Mouse (Mus musculus): ENCODE measurements around the gene Cpeb1.
A peak's percentile ranks its signal among the peaks of the same experiment; 100 is the strongest.
"Not testable (repeated sequence)": the region's sequence is repeated elsewhere in the genome, so short reads cannot be mapped to it uniquely, and the experiment has no call there.

Cpeb1 gene

DNA sequence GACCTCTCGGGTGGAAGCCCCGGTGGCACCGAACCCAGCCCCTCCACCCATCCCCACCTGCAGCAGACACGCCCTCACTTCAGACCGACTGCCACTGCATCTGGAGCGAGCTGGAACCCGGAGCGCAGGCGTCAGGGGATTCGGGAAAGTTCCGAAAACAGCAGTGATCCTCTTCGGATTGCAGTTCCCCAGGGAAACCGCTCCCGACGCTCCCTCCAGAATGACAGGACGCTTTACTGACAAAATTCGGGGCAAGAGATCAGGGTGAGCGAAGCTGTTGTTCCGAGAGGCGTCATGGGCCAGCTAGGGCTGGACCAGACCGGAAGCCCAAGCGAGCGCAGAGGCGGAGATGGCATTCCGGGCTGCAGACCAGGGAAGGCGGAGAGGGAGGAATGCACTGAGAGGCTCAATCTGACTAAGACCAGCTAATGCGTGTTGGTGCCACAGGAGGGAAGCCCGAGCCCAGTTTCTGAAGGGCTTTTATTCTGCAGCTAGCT lies at the start of gene Cpeb1:
Cpeb1 (minus strand) TSS at position 311 of the 497 bp plus-strand sequence.
- no peak for DNase-seq (ENCODE audit: low read depth, low spot score)

DNA sequence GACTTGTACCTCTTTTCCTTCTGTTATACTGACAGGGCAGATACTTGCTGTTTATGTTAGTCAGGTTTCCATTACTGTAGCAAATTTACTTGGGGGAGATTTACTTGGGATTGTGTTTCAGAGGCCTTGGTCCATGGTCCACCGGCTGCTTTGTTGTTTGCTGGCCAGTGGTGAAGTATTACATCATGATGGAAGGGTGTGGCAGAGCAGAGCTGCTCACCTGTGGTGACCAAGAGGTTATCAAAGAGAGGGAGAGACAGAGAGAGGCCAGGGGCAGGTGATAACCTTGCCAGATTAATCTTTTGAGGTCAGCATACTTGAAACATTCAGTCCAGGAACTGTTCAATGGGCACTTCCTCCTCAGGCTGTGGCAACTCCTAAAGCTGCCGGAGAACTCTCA lies 45.8 kb upstream of the Cpeb1 start:
- no peak for DNase-seq (ENCODE audit: low read depth, low spot score)

DNA sequence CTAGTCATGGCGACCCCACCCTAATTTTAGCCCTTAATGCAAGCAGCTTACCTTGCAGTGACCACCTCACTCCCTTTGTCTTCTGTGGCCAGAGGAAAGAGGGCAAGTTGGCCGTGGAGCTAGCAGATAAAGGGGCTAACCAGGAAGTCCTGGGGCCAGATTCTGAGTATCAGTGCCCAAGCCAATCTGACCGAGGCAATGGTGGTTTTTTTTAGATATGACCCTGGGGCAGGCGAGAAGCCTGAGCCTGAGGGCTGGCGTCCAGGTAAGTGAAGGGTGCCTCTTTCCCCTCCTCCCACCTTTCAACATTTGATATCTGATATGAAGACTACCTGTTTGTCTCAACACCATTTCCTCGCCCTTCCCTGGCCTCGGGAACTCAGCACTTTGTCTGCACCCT lies 42.9 kb upstream of the Cpeb1 start, which contains the start of gene BC048679:
BC048679 (minus strand) TSS at position 101 of the 400 bp plus-strand sequence.
- no peak for DNase-seq (ENCODE audit: low read depth, low spot score)

DNA sequence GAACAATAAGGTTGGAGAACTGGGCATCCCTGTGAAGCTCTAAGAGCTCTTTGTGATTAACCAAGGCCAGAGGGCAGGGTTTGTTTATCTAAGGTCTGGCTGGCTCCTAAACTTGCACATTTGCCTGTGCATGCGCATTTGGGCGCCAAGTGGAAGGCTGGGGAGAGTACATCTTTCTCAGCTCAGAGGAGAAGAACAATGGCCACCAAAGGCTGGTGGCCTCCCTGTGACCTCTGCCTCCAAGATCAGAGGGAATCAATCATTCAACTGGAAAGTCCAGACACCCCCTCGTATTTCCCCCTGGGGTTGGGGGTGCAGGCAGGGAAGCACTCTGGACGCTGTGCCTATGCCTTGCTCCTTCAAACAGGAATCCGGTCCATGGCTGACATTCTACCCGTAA lies 41.9 kb upstream of the Cpeb1 start:
- DNase-seq (ENCODE audit: low read depth, low spot score) = no peak

DNA sequence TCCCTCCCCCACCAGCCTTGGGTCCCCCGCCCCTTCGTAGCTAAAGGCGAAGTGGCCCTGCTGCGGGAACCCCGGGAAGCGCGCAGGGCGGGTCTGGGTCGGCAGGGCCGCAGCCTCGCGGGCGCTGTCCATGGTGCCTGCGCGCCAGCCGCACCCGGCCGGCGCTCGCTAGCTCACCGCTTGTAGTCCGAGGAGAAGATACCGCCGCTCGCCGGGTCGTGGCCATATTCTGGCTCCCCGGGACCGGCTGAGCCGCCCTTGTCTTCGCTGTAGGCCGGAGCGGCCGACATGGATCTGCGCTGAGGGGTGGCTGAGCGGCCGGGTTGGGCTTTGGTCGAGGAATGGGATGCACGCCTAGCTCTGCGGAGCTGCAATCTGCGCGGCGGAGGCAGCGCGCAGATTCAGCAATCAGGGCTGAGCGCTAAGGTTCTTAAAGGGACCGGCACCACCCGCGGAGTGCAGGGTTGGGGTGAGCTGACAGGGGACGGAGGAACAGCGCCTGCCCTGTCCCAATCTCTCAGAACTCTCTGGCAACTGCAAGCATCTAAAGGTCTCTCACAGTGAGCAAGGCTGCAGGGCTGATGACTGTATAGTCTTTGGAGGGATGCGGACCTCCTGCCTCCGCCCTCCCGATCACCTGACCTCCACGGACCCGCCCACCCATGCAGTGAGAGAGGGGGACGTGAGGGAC lies 38.2 kb upstream of the Cpeb1 start, which contains the start of gene Ap3b2:
Ap3b2 (minus strand) TSS at position 595 of the 691 bp plus-strand sequence.
- DNase-seq (ENCODE audit: low read depth, low spot score) = peak; percentile 64

DNA sequence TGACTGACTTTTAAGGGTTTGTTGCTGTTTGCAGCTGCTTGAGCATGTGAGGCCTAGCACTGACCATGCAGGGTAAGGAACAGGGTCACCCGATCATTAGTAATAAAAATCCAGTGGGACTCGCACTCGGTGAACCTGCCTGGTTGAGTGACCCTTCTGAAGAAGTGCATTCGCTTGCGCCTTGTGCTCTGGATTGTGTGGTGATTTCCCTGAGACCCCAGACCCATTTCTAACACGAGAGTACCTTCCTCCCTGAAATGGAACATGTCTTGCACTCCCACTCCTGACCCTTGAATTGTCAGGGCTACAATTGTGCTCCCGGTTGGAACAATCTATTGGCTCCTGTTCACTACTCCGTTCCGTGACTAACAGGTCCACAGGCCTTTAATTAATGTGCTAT lies 37.4 kb upstream of the Cpeb1 start:
- no peak for DNase-seq (ENCODE audit: low read depth, low spot score)

DNA sequence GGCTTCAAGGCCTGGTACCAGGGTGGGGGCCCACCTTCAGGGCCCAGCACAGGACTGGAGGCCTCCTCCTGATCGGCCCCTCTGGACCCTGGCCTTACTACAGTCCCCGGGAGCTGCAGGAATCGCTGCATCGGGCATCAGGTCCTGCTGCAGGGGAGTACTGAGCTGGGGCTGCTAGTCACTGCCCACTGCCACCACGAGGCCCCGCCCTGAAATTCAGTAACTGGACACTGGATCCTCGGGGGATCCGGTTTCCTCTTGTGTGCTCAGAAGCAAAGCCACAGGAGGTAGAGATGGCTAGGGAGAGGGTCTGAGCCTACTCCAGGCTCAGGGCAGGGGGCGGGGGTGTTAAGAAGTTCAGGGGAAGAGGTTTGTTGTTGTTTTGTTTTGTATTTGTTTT lies 34.4 kb upstream of the Cpeb1 start:
- DNase-seq (ENCODE audit: low read depth, low spot score) = no peak

DNA sequence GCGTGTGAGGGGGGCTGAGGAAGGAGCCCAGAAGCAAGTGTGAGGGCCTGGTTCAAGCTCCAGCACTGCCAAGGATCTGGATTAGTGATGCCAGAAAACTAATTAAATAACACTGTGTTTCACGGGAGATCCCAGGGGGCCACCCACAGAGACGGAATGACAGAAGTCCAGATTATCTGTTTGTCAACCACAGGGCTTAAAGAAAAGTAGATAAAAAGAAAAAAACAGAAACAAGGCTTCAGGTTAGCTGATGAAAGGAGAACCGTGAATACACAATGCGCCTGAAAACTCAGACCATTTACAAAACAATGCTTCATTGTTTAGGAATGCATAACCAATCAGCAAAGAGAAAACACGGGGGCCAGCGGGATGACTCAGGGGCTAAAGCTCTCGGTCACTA lies 25.5 kb upstream of the Cpeb1 start:
- DNase-seq (ENCODE audit: low read depth, low spot score) = peak; percentile 67

DNA sequence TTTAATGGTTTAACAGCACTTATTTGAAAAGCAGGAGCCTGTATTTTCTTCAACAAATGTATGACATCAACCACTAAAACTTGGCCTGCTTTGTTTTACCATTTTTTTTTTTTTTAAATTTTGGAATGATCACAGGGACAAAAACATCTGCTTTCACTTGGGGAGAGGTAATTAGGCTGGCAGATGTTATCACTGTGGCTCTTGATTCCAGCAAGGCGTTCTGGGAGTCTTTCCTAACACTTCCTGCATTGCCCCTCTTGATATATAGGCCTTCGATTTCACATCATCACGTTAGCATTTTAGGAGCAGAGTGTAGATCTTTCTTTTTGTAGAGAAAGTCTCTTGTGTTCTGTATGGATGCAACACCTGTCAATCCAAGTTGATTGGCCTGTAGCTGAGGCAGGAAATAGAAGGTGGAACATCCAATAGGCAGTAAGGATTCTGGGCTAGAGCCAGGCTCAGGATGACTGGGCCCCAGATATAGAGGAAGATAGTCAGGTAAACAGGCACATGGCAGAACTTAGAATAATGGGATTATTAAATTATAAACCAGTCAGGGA lies 24.3 kb upstream of the Cpeb1 start:
- peak; percentile 39 for DNase-seq (ENCODE audit: low read depth, low spot score)

DNA sequence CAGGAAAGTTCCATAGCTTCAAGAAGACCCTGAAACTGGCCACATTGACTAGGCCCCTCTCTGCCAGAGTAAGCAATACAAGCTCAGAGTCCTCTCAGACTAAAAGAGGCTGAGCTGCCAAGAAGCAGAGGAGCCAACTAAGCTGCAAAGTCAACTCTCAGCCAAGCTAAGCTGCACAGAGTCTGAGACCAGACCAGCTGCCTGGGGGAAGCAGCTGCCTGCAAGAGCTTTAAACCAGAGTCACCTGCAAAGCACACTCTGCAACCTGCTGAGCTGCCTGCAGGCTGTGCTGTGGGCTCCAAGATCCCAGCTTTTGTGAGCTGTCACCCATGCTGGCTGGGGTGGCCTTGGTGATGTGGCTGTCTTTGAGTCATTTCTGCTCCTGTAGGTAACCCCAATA lies 23.0 kb upstream of the Cpeb1 start:
- DNase-seq (ENCODE audit: low read depth, low spot score) = not testable (repeated sequence)

DNA sequence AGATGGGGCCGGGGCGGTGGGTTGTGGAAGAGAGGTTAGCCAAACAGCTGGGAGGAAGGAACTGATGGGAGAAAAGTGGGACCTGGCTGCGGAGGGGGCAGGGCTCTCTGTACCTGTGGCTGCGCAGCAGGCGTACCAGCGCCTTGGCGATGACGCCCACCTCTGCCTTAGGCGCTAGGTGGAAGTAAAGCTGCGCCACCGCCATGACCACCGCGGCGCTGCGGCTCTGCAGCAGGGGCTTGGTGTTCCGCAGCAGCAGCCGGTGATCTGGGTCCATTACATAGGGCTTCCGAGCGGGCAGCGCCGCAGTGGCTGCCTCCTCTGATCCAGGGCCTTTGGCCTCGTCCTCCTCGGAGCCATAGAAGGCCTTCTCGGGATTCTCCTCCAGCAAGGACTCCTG lies 21.6 kb upstream of the Cpeb1 start:
- DNase-seq (ENCODE audit: low read depth, low spot score) = no peak

DNA sequence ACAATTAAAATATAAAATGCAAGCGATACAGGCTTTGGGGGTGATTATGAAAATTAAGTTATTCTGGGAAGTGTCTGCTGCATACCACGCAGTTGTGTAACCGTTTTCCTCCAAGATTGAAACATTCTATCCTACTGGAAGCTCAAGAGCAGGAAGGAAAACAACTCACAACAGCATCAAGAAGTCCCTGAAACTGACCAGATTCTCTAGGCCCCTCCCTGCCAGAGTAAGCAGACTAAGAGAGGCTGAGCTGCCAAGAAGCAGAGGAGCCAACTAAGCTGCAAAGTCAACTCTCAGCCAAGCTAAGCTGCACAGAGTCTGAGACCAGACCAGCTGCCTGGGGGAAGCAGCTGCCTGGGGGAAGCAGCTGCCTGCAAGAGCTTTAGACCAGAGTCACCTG lies 20.0 kb upstream of the Cpeb1 start:
- DNase-seq (ENCODE audit: low read depth, low spot score) = no peak

DNA sequence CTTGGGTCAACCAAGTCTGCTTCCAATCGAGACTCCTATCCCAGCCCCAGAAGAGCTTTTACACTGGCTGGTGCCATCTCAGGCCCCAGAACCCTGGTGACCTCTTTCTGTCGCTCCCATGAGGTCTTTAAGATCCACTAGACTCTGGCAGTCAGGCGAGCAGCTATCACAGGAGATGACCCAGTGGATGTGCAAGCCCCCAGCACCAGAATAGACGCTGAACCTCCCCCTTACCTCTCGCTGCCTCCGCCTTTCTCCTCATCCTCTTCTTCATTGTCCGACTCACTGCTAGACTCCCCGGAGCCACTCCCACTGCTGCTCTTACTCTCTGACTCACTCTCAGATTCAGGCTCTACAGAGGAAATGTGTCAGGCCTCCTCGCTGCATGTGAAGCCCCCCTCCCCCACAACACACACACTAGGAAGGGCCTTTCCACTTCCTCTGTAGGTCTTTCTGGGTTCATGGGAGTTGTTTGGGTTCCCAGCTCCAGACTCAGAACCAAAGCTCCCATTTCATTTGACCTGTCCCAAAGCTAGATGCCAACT lies 9.7 kb upstream of the Cpeb1 start:
- DNase-seq (ENCODE audit: low read depth, low spot score) = no peak

DNA sequence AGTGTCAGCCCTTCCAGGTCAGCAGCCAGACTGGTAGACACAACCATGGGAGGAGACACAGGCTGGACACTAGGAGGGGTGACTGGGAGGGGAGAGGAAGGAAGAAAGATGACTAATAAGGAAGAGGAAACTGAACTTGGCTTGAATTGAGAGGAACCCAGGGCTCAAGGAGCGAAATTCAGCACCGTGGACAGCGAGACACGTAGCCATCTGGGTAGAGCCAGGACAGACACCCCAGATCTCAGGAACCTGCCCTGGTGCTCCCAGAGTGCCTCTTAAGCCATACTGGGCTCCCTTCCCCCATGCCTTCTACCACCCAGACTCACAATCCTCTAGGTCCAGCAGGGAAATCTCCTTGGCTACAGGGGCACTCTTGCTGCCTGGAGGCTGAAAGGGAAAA lies 8.9 kb upstream of the Cpeb1 start:
- no peak for DNase-seq (ENCODE audit: low read depth, low spot score)

DNA sequence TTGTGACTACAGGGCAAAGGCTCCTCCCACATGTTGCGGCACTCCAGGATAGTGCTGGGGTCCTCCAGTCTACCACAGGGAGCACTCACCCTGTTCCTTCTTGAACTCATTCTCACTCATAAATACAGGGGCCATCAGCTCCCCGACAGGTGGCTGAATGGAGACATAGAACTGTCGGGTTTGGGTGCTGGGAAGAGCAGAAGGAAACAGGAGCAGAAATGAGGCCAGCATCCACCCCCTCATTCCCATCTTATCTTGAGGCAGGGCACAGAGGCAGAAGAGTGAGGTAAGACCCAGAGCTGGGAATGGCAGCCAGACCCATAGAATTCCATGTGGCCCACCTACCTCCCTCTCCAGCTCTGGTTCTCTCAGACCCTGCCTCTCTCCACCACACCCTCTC lies 7.5 kb upstream of the Cpeb1 start:
- no peak for DNase-seq (ENCODE audit: low read depth, low spot score)

DNA sequence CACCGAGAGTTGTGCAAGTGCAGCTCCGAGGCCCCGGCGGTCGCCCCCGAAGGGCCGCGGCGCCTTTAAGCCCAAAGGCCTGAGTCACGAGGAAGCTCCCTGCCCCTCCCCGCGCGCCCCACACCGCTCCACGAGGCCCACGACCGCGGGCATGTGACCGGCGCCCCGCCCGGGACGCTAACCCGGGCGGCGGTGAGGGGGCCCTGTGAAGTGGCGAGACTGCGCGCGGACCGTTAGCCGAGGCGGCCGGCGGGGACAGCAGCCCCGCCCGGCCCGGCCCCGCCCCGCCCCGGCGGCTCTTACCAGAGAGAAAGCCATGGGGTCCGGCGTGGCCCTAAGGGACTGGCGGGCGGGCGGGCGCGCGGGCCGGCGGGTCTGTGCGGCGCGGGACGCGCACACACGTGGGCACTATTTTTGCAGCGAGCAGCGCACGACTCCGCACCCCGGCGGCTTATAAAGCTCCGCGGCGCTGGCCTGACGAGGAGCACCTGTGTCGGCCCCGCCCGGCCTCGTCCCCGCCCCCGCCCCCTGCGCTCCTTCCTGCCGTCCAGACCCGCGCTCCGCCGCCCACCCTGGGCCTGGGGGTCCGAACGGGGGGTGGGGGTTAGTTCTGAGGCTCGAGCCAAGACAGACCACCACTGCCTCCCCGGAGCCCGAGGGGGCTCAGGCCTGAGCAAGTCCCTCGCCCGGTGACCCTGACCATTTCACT lies 780 bp downstream of the Cpeb1 start:
- no peak for DNase-seq (ENCODE audit: low read depth, low spot score)

DNA sequence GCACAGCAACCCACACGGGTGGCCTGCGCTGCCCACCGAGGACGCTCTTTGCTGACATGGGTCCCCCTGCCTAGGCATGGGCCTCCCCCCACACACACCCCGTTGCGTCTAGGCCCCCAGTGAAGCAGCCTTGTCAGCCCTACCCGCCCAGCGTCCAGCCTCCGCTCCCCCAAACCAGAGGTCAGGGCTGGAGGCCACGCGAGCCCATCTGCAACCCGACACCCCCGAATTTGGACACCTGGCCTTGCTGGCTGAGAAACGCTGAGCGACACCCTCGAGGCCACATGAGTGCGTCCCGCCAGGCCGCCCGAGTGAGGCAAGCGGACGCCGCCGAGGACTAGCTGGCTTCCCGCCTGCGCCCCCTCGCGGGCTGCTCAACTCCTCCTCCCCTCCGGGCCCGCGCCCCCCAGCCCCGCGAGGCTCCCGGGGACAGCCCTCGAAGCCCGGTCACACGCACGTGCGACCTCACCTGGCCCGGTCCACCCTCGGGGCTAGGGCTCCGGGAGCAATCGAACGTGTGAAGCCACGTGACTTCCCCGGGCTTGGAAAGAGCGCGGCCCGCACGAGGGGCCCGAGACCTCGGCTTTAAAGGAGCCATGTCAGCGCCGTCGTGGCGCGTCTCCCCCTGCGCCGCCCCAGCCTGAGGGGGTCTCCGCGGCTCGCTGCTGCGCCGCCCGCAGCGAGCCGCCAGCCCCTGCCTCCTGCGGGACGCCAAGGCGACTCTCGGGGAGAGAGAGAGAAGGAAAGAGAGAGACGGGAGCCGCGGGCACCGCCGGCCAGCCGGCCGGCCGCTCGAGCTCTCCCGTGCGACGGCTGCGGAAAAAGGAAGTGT lies 1.6 kb downstream of the Cpeb1 start:
- DNase-seq (ENCODE audit: low read depth, low spot score) = no peak

DNA sequence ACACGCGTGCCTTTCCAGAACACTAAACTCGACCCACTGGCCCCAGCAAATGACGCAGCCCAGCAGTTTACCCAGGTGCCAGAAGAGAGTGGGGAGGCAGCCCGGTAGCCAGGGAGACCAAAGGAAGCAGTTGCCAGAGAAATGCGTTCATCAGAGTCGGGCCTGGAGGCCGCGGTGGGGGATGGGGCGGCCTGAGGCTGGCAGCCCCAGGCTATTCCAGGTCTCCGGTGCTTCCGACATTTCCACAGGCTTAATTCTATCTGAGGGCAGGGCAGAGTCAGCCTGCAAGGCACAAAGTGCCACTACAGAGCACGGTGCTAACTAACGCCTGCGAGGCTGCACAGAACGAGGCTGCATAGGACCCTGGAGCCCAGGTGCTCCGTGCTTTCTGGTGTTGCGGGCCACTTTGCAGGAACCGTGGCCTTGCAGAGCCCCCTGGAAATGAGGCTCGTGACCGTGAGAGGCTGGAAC lies 2.3 kb downstream of the Cpeb1 start:
- no peak for DNase-seq (ENCODE audit: low read depth, low spot score)

DNA sequence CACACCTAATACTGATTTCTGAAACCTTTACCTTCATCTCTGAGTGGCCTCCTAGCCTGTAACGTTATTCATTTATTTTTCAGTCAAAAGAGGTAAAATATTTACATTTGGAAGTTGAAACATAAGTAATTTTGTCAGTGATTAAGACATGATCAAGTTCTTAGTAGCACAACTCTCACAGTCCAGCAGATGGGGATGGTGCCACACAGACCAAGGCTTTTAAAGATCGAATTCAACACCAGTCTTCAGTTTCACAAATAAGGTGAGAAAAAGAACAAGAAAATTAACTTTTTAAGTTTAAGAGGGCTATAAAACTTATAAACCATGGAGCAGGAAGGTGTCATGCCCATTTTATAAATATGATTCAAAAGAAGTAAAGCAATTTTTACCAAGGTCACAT lies 56.3 kb downstream of the Cpeb1 start:
- DNase-seq (ENCODE audit: low read depth, low spot score) = no peak

DNA sequence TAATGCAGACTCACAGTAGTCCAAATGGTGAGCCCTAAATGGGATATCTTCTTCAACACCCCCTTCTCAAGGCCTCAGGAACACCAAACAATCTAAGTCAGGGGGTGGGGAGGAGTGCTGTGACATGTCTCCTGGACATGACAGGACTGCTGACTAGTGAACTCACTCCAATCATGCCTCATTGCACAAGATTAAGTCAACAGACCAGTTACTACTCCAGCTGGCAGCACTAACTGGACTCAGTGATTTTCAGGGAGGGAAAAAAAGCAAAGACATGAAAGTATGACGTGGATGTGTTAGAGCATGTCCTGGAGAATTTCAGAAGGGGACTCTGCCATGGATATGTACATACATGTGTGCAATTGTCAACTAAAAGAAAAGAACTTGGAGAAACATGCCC lies 75.9 kb downstream of the Cpeb1 start:
- no peak for DNase-seq (ENCODE audit: low read depth, low spot score)

DNA sequence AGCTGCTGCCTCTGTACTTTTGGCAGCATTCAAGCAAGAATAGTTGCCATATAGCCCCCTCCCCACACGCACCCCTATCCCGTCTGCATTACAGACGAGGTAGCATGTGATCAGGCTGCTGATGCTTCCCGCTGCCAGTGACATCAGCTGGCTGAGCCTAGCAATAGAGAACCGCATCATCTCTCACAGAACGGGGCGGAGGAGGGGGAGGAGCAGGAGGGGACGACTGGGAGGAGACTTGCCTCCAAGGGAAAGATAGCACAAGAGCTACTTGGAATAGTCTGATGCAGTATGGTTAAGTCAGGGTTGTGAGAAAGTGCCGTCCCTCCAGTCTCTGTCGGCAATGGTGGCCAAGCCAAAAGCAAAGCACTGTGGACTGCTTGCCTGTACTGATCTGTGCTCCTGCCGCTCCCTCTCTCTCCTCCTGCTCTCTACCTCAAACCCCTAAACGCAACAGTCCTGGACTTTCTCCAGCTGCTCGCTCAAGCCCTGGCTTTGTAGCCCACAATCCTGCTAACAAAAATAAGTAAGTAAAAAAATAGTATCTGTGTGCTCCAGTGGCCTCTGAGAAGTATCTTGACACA lies 82.8 kb downstream of the Cpeb1 start:
- no peak for DNase-seq (ENCODE audit: low read depth, low spot score)

All from WW6 (cell line).